Mouse (Mus musculus) heart, postnatal 25 days (tissue): ENCODE results near the gene Nkpd1. TPM values are rescaled to one million over a fixed set of nuclear protein-coding genes. Genes with fewer than 3 reads are reported as not detected.
A peak's percentile ranks its signal among the peaks of the same experiment; 100 is the strongest.
"Not testable (repeated sequence)": the region's sequence is repeated elsewhere in the genome, so short reads cannot be mapped to it uniquely, and the experiment has no call there.

Source experiments
- DNase-seq: peaks from one replicate; pipeline ENCODE4 v3.0.0; 2022; ENCODE audit warnings: low spot score
- intact Hi-C: fragments of 180-260 bp; cut with DNase I; formaldehyde crosslinking; loops from one replicate; pipeline ENCODE4 v1.15.1; 2025
- total RNA-seq, 2 experiments: library from RNA; stranded (reverse); gene quantifications; 2 replicates each; pipeline ENCODE4 v1.2.3; 2021

Gene Nkpd1
- total RNA-seq, 2 experiments from 2014 or later, result not detected

GRCm38 (mm10) chr7:19503481-19504068, 14.1 kb upstream of the Nkpd1 start:
- intact Hi-C loops, result loop anchor here (1.0 to 5.0 kb wide), 3 partner anchors 42 to 115 kb away; no protein-coding TSS in a partner anchor
- DNase-seq, result no peak

DNA sequence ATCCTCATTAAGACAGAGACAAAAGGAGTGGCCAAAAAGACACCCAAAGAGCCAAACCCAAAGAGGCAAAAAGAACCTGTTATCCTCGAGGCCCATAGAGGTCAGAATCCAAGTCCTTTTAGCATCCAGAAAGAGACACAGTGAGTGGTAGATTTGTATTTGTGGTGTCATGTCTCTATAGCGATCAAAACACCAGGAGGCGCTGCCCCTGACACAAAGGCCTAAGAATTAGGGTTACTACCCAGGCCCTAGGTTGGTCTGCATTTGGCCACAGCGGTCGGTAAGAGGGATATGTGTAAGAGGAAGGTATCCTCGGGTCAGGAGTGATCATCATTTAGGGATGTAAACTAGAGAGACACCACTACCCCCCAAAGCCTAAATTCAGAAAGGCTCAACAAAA, 11.3 kb upstream of the Nkpd1 start:
- no peak for DNase-seq
- intact Hi-C loops, result loop anchor here (2.0 to 5.0 kb wide), 2 partner anchors 56 to 66 kb away; partner anchors contain the start of gene Ppp1r37

GRCm38 (mm10) chr7:19506969-19507611, 10.5 kb upstream of the Nkpd1 start:
- DNase-seq, result no peak
- intact Hi-C loops, result loop anchor here (2.0 to 5.0 kb wide), 2 partner anchors 55 to 66 kb away; partner anchors contain the start of gene Ppp1r37

DNA sequence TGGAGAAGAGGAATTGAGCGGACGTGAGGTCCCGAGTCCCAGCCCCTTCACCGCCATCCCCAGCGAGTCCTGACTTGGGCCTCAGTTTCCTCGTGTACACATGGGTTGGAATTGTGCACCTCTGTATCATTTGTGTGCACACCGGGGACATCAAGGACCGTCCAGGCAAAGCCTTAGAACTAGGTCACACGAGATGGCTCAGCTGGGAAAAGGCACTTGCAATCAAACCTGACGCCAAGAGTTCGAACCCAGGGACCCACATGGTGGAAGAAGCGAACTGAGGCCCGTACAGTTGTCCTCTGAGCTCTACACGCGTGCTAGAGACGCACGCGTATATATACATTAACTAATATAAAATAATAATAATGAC, 10.0 kb upstream of the Nkpd1 start:
- intact Hi-C loops, result loop anchor here (2.0 to 5.0 kb wide), 2 partner anchors 55 to 65 kb away; partner anchors contain the start of gene Ppp1r37
- DNase-seq, result no peak

DNA sequence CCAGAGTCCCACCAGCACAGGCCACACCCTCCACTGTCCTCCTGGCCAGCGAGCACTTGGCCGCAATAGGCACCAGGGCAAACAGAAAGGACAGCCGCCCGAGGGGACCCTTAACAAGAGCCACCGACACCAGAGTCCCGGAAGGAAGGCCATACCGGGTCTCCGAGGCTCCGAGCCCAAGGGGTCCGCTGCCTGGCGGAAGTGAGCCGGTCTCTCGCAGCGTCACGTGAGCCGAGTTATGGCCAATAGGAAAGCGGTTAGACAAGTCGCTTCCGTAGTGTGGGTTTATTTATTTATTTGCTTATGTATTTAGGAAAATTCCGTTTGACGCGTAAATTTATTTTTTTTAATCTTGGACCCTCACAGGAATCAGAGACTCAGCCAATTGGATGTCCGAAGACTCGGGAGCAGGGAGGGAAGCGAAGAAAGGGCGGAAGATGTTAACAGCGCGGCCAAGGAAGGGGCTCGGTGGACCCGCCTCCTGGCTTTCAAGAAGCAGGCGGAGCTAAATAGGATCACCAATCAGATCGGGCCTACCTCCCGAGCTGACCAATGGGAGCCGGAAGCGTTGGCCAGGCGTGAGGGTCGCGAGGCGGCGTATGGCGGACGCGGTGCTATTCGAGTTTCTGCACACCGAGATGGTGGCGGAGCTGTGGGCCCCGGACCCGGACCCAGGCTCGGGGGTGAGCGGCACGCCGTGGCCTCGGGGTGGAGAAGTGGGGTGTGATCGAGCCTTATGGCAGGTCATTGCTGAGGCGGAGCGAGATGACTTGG, 9.3 kb upstream of the Nkpd1 start, which contains the start of the genes Bloc1s3 and Trappc6a:
TSS of gene Bloc1s3 (minus strand) at position 218 of the 774 bp plus-strand sequence.
TSS of gene Trappc6a (plus strand) at position 246 of the 774 bp plus-strand sequence.
- intact Hi-C loops, result loop anchor here (5.0 kb wide), 1 partner anchor 54 kb away; the partner anchor contains the start of gene Ppp1r37
- peak; percentile 88 for DNase-seq

GRCm38 (mm10) chr7:19508924-19509568, 8.6 kb upstream of the Nkpd1 start:
- DNase-seq, result no peak
- intact Hi-C loops, result loop anchor here (5.0 kb wide), 1 partner anchor 53 kb away; the partner anchor contains the start of gene Ppp1r37

DNA sequence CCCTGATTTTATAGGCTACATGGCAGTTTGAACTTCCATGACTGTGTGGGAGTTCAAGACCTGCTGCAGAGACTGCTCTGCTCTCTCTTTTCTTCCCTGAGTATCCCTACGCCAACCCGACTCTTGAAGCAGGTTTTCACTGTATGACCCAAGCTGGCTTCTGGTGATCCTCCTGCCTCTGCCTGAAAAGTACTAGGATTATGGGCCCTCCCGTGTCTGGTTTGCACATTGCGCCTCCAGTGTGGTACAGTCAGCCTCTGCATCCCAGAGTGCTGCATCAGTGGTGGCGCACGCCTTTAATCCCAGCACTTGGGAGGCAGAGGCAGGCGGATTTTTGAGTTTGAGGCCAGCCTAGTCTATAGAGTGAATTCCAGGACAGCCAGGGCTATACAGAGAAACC, 7.9 kb upstream of the Nkpd1 start:
- no peak for DNase-seq
- intact Hi-C loops, result loop anchor here (5.0 kb wide), 1 partner anchor 53 kb away; the partner anchor contains the start of gene Ppp1r37

DNA sequence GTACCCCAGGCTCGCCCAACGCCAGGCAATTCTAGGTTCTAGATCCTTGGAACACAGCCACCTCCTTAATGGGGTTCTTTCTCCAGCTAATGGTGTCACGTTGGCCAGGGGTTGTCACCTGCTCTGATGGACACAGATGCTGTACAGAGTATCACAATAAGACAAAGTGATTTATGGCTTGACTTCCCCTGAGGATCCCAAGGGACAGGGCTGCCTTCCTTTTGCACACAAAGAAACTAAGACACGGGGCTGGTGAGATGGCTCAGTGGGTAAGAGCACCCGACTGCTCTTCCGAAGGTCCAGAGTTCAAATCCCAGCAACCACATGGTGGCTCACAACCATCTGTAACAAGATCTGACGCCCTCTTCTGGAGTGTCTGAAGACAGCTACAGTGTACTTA, 5.7 kb upstream of the Nkpd1 start:
- intact Hi-C loops, DNase-seq: not testable (repeated sequence)

GRCm38 (mm10) chr7:19512353-19512752, 5.3 kb upstream of the Nkpd1 start:
- DNase-seq, result no peak
- intact Hi-C loops, result no loop called here

DNA sequence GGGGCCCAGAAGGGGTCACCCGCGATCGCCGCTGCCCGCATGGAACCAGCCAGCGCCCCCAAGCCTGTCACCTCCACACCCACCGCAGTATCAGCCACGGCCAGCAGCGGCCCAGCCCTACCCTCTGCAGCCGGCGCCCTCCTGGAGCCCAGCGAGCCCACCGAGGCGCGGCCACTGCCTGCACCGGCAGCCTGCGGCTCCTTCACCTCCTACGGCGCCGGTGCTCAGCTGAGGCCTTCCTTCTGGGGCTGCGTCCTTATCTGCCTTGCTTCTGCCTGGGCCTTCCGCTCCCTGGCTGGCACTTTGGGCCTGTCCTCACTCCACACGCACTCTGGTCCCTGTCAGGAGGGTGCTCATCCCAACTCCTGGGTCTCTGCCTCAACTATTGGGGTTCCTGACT, 2.4 kb downstream of the Nkpd1 start:
- intact Hi-C loops, result no loop called here

DNA sequence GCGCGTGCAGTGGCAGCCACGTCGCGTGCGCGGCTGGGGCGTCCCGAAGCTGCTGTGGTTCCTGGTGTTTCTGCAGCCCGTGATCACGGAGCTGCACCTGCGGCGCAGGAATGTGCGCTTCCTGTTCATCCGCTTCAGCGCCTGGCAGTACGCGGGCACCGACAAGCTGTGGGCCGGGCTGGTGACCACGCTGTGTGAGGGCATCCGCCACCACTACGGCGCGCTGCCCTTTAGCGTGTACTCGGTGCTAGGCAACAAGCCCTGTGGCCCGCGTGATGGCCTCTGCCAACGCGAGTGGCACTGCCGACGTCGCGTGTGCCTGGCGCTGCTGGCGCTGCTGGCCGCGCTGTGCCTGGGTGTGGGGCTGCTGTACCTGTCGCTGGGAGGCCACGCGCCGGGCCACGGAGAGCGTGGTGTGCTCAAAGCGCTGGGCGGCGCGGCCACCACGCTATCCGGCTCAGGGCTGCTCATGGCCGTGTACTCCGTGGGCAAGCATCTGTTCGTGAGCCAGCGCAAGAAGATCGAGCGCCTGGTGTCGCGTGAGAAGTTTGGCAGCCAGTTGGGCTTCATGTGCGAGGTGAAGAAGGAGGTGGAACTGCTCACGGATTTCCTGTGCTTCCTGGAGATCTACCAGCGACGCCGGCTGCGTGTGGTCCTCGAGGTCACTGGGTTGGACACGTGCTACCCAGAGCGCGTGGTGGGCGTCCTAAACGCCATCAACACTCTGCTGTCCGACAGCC, 5.5 kb downstream of the Nkpd1 start:
- no peak for DNase-seq
- intact Hi-C loops, result no loop called here

More for the DNA sequence above, 2.4 kb downstream of the Nkpd1 start:
- no peak for DNase-seq

DNA sequence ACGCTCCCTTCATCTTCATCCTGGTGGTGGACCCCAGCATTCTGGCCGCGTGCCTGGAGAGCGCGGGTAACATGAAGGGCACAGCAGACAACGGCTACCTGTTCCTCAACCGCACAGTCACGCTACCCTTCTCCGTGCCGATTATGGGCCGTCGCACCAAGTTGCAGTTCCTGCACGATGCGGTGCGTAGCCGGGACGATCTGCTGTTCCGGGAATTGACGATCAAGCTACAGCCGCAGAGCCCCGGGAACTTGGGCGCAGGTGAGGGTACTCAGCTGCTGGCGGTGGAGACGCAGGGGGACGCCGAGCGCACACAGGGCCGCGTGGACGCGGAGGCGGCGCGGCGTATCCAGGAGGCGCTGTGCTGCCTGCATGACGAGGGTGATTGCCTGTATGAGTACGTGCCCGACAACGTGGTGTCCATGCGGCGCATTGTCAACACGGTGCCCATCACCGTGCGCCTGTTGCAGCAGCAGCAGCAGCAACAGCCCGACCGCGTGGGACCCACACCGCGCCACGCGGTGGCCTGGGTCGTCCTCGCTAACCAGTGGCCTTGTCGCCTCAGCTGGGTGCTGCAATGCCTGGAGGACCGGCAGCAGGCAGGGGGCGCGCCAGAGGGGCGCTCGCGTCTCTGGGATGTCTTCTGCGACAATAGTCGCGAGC, 6.2 kb downstream of the Nkpd1 start:
- intact Hi-C loops, result no loop called here
- DNase-seq, result no peak

DNA sequence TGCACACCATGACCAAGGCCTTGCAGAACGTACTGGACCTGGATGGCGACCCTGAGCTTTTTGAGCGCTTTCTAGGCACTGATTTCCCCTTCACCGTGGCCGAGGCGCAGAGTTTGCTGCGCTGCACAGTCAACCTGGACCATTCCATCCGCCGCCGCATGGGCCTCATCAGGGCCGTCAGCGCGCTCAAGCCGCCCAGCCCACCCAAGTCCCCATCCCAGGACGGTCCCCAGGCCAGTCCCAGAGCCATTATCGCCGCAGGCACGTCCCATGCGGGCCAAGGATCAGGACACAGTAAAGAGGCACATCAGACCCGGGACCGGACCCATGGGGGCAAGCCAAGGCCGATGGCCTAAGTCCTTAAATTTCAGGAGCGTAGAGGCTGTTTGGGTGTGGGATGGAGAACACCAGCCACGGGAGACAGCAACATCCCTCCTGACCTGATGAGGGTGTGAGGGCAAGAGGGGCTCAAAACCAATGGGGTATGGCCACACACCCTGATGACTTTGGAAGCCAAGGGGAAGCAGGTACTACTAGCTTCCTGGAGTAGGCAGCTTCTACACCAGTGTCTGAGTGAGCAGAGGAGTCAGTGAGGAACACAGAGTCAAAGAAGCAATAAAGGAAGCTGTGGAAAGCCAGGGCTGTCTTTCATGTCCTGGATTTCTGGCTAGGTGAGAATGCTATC, 6.9 kb downstream of the Nkpd1 start:
- intact Hi-C loops, result no loop called here
- DNase-seq, result no peak

DNA sequence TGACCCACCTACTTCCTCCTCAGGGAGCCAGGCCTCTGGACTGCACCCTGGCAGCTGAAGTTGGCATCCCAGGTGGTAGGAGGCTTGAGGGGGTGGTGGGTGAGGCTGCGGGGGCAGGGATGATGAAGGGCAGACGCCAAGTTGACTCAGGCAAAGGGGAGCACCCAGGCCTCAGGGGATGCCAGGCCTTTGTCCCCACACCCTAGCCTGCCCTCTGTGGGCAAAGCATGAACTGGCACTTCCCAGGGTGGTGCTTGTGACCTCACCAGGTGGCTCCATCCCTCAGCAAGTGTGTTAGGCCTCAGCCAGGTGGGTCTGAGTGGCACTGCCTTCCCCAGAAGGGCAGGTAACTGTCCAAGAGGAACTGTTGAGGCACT, 7.5 kb downstream of the Nkpd1 start:
- intact Hi-C loops, result no loop called here
- no peak for DNase-seq

DNA sequence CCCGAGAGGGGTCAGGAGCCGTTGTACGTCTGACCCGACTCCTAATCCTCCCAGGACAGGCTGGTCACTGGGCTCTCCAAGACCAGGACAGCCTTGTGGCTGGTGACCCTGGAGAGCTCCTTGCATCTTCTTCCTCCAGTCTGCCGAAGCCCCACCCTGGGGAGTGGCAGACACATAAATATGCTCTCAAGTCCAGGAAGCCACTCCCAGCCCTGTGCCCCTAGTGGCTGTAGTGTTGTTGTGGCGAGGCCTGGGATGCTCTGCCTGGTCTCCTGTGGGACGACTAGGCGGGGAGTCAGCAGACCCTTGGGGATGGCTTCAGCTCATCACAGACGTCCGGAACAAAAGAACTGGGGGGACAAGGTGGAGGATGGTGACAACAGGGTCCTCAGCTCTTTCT, 13.4 kb downstream of the Nkpd1 start:
- DNase-seq, result no peak
- intact Hi-C loops, result no loop called here

DNA sequence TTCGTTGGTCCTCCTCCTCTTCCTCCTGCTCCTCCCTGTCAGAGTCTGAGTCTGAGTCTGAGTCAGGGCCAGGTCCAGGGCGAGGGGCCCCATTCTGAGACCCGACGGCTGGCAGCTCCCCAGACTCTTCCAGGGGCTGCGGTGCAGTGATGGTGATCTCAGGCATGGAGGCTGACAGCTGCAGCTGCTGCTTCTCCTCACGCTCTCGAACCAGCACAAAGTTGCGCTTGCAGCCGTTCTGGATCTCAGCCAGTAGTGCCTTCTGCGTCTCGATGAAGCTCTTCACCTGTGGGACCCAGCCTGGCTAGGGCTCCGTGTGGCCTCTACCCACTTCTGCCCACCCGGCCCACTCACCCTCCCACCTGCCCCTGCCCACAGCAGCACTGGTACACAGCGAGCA, 14.6 kb downstream of the Nkpd1 start:
- intact Hi-C loops, result no loop called here
- DNase-seq, result no peak

GRCm38 (mm10) chr7:19534676-19535075, 17.0 kb downstream of the Nkpd1 start:
- no peak for DNase-seq
- intact Hi-C loops, result no loop called here
